Mouse (Mus musculus): Measurements from ENCODE around the gene Htt.
"Not testable (repeated sequence)": the region's sequence is repeated elsewhere in the genome, so short reads cannot be mapped to it uniquely, and the experiment has no call there.

The Htt gene

GRCm38 (mm10) chr5:34761509-34761908 lies at the start of gene Htt:
TSS of gene Htt (plus strand) at chr5:34761740.
- in situ Hi-C loops (cut with MboI), result no loop called here

- in situ Hi-C loops (cut with MboI), result not testable (repeated sequence)
Observed at GRCm38 (mm10) chr5:34714371-34714770, 47.2 kb upstream of the Htt start.

GRCm38 (mm10) chr5:34714816-34715215 lies 46.7 kb upstream of the Htt start:
- in situ Hi-C loops (cut with MboI), result no loop called here

GRCm38 (mm10) chr5:34729141-34729540 lies 32.4 kb upstream of the Htt start:
- in situ Hi-C loops (cut with MboI), result no loop called here

- in situ Hi-C loops (cut with MboI), result no loop called here
Observed at GRCm38 (mm10) chr5:34730255-34730654, 31.3 kb upstream of the Htt start.

- in situ Hi-C loops (cut with MboI), result no loop called here
Observed at GRCm38 (mm10) chr5:34751477-34751876, 10.1 kb upstream of the Htt start.

- in situ Hi-C loops (cut with MboI), result no loop called here
Observed at GRCm38 (mm10) chr5:34758762-34759161, 2.8 kb upstream of the Htt start.

GRCm38 (mm10) chr5:34760850-34761508 lies 561 bp upstream of the Htt start:
- in situ Hi-C loops (cut with MboI), result no loop called here

GRCm38 (mm10) chr5:34761934-34762611 lies 533 bp downstream of the Htt start:
- in situ Hi-C loops (cut with MboI), result no loop called here

- in situ Hi-C loops (cut with MboI), result no loop called here
Observed at GRCm38 (mm10) chr5:34771818-34772217, 10.3 kb downstream of the Htt start.

GRCm38 (mm10) chr5:34772696-34773245 lies 11.2 kb downstream of the Htt start:
- in situ Hi-C loops (cut with MboI), result no loop called here

GRCm38 (mm10) chr5:34773392-34773791 lies 11.9 kb downstream of the Htt start:
- in situ Hi-C loops (cut with MboI), result no loop called here

- in situ Hi-C loops (cut with MboI), result no loop called here
Observed at GRCm38 (mm10) chr5:34785027-34785426, 23.5 kb downstream of the Htt start.

- in situ Hi-C loops (cut with MboI), result no loop called here
Observed at GRCm38 (mm10) chr5:34791141-34791540, 29.6 kb downstream of the Htt start.

- in situ Hi-C loops (cut with MboI), result no loop called here
Observed at GRCm38 (mm10) chr5:34800292-34800953, 38.9 kb downstream of the Htt start.

GRCm38 (mm10) chr5:34806038-34806437 lies 44.5 kb downstream of the Htt start:
- in situ Hi-C loops (cut with MboI), result no loop called here

GRCm38 (mm10) chr5:34822431-34823149 lies 61.0 kb downstream of the Htt start:
- in situ Hi-C loops (cut with MboI), result no loop called here

- in situ Hi-C loops (cut with MboI), result no loop called here
Observed at GRCm38 (mm10) chr5:34854079-34854478, 92.5 kb downstream of the Htt start.

GRCm38 (mm10) chr5:34865367-34865766 lies 103.8 kb downstream of the Htt start:
- in situ Hi-C loops (cut with MboI), result no loop called here

GRCm38 (mm10) chr5:34880307-34880706 lies 118.8 kb downstream of the Htt start:
- in situ Hi-C loops (cut with MboI), result not testable (repeated sequence)

- in situ Hi-C loops (cut with MboI), result no loop called here
Observed at GRCm38 (mm10) chr5:34881023-34881422, 119.5 kb downstream of the Htt start.

- in situ Hi-C loops (cut with MboI), result no loop called here
Observed at GRCm38 (mm10) chr5:34885250-34885649, 123.7 kb downstream of the Htt start.

Data from mature B cell (primary cell).